Mouse (Mus musculus) activated CD4-positive, CD25-positive, alpha-beta regulatory T cell (primary cell): ENCODE data around the gene Gm21988. TPM values are rescaled to one million over a fixed set of nuclear protein-coding genes. Genes with fewer than 3 reads are reported as not detected.

Experiments used
- polyA plus RNA-seq, 2 experiments: library from polyadenylated mRNA; unstranded; fragments of 100-300 nt; shearing (Covaris generic); gene quantifications; one replicate each; pipeline ENCODE4 v1.2.1; 2017

Gm21988 gene
- polyA plus RNA-seq = 1 to 10 TPM; 5.1 to 5.8 TPM

GRCm38 (mm10) chr11:70239541-70240279, at the start of gene Gm21988, which contains the start of gene Rnasek:
Gm21988 (minus strand) TSS chr11:70239830.
Rnasek (minus strand) TSS chr11:70239842.

GRCm38 (mm10) chr11:70254931-70255531, 15.4 kb upstream of the Gm21988 start, which contains the start of gene Alox12:
Alox12 (minus strand) TSS chr11:70255353.

GRCm38 (mm10) chr11:70237457-70238167, 2.0 kb downstream of the Gm21988 start, which contains the start of gene 0610010K14Rik:
0610010K14Rik (minus strand) TSS chr11:70237914.

GRCm38 (mm10) chr11:70229260-70230010, 10.2 kb downstream of the Gm21988 start, which contains the start of gene Bcl6b:
Bcl6b (minus strand) TSS chr11:70229798.

GRCm38 (mm10) chr11:70220731-70221602, 18.7 kb downstream of the Gm21988 start, which contains the start of gene Slc16a13:
Slc16a13 (minus strand) TSS chr11:70221064.

GRCm38 (mm10) chr11:70212423-70212822, 27.2 kb downstream of the Gm21988 start, which contains the start of gene Slc16a11:
Slc16a11 (plus strand) TSS chr11:70212752.

Other genes starting within 250 kb of the Gm21988 start
- 100 to 1,000 TPM; 433 to 450 TPM for gene Gabarap, start 248.7 kb downstream of the Gm21988 start, polyA plus RNA-seq
- 10 to 100 TPM; 80.2 to 94.0 TPM for gene Phf23, start 244.1 kb downstream of the Gm21988 start, polyA plus RNA-seq
- 10 to 100 TPM; 14.2 to 22.1 TPM for gene Dvl2, start 239.2 kb downstream of the Gm21988 start, polyA plus RNA-seq
- gene Acadvl, start 224.4 kb downstream of the Gm21988 start, polyA plus RNA-seq = 100 to 1,000 TPM; 104 to 130 TPM
- gene Dlg4, start 222.9 kb downstream of the Gm21988 start, polyA plus RNA-seq = 1 to 10 TPM; 5.6 to 5.7 TPM
- not detected for gene Asgr1, start 185.7 kb downstream of the Gm21988 start, polyA plus RNA-seq
- not detected for gene Asgr2, start 147.2 kb downstream of the Gm21988 start, polyA plus RNA-seq
- gene Mgl2, start 109.5 kb downstream of the Gm21988 start, polyA plus RNA-seq = under 1 TPM; 0.32 to 0.76 TPM
- 1 to 10 TPM in 1 of 2 experiments, not detected in 1; 5.3 TPM for gene Clec10a, start 83.6 kb downstream of the Gm21988 start, polyA plus RNA-seq
- gene Slc16a11, start 27.1 kb downstream of the Gm21988 start, polyA plus RNA-seq = under 1 TPM; 0.21 to 0.60 TPM
- 1 to 10 TPM; 2.8 to 3.6 TPM for gene Slc16a13, start 18.8 kb downstream of the Gm21988 start, polyA plus RNA-seq
- not detected for gene Bcl6b, start 10.0 kb downstream of the Gm21988 start, polyA plus RNA-seq
- 100 to 1,000 TPM; 171 to 200 TPM for gene 0610010K14Rik, start 1.9 kb downstream of the Gm21988 start, polyA plus RNA-seq
- 100 to 1,000 TPM; 279 to 287 TPM for gene Rnasek, start within 50 bp of the Gm21988 start, polyA plus RNA-seq
- gene Alox12, start 15.5 kb upstream of the Gm21988 start, polyA plus RNA-seq = not detected
- under 1 TPM in 1 of 2 experiments, not detected in 1; 0.26 TPM for gene Alox12e, start 82.8 kb upstream of the Gm21988 start, polyA plus RNA-seq
- gene Alox15, start 112.2 kb upstream of the Gm21988 start, polyA plus RNA-seq = 1 to 10 TPM in 1 of 2 experiments, under 1 TPM in 1; 0.67 to 2.4 TPM
- gene Pelp1, start 170.2 kb upstream of the Gm21988 start, polyA plus RNA-seq = 10 to 100 TPM in 1 of 2 experiments, 1 to 10 TPM in 1; 8.7 to 12.7 TPM
- 100 to 1,000 TPM; 315 to 338 TPM for gene Arrb2, start 192.8 kb upstream of the Gm21988 start, polyA plus RNA-seq
- 10 to 100 TPM; 74.9 to 86.6 TPM for gene Med11, start 212.1 kb upstream of the Gm21988 start, polyA plus RNA-seq
- gene Zmynd15, start 219.6 kb upstream of the Gm21988 start, polyA plus RNA-seq = not detected
- 1 to 10 TPM in 1 of 2 experiments, under 1 TPM in 1; 0.62 to 3.5 TPM for gene Cxcl16, start 220.2 kb upstream of the Gm21988 start, polyA plus RNA-seq